Mouse (Mus musculus): Measurements from ENCODE around the gene Olfr1441. TPM values are rescaled to one million over a fixed set of nuclear protein-coding genes. Genes with fewer than 3 reads are reported as not detected.

Gene Olfr1441
- polyA plus RNA-seq (2015; fragmentation: Nextera tagmentation; extraction: Ambion mirVana): not detected in 2 replicates

GRCm38 (mm10) chr19:12417361-12417760, at the start of gene Olfr1441:
Olfr1441 (plus strand) TSS chr19:12417433.

DNA sequence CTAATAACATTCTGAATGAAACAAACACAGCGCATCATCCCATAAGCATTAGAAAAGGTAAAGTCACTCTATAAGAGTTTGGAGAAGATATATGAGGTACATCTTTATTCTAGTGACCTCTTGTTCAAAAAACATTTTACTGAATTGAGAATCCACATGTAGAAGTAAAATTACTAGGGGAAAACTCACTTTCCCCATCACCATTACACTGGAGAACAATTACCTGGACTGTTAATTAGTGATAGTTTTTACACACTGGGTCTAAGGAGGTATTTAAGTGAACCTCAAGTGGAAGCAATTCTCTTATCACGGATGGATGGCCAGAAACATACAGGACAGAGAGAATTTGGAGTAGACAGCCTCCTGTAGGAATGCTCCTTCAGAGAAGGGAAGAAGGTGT, 30.3 kb upstream of the Olfr1441 start, which contains the start of gene Olfr1440:
Olfr1440 (plus strand) TSS at position 301 of the 400 bp plus-strand sequence.

DNA sequence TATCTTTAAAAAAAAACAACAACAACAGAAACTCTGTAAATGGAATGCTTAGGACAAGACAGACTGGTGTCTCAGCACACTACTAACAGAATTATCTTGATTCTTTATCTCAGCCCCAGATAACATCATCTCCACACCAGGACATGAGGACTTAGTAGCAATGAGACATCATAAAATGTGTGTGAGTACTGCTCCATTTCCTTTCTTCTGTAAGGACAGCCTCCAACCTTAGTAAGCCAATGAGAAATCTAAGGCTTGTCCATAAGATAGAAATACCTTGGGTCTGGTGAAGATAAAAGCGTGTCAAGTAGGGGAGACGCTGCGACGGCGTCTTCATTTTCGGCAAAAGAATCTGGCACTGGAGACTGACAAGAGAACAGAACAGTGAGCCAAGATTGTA, 10.4 kb downstream of the Olfr1441 start, which contains the start of gene Pfpl:
Pfpl (plus strand) TSS at position 301 of the 400 bp plus-strand sequence.

GRCm38 (mm10) chr19:12460282-12461249, 43.3 kb downstream of the Olfr1441 start, which contains the start of gene Mpeg1:
Mpeg1 (plus strand) TSS chr19:12460779.

Other genes with a start within 250 kb of the Olfr1441 start
- gene Olfr1555-ps1, start 247.3 kb upstream of the Olfr1441 start, polyA plus RNA-seq (2015; fragmentation: Nextera tagmentation; extraction: Ambion mirVana): not detected in 2 replicates
- not detected in 2 replicates for gene Olfr1431, start 216.8 kb upstream of the Olfr1441 start, polyA plus RNA-seq (2015; fragmentation: Nextera tagmentation; extraction: Ambion mirVana)
- gene Olfr1432, start 184.8 kb upstream of the Olfr1441 start, polyA plus RNA-seq (2015; fragmentation: Nextera tagmentation; extraction: Ambion mirVana): not detected in 2 replicates
- gene Olfr262, start 175.8 kb upstream of the Olfr1441 start, polyA plus RNA-seq (2015; fragmentation: Nextera tagmentation; extraction: Ambion mirVana): not detected in 2 replicates
- gene Olfr235, start 156.4 kb upstream of the Olfr1441 start, polyA plus RNA-seq (2015; fragmentation: Nextera tagmentation; extraction: Ambion mirVana): not detected in 2 replicates
- gene Olfr1434, start 137.6 kb upstream of the Olfr1441 start, polyA plus RNA-seq (2015; fragmentation: Nextera tagmentation; extraction: Ambion mirVana): not detected in 2 replicates
- not detected in 2 replicates for gene Olfr1436, start 118.3 kb upstream of the Olfr1441 start, polyA plus RNA-seq (2015; fragmentation: Nextera tagmentation; extraction: Ambion mirVana)
- gene Olfr1437, start 92.3 kb upstream of the Olfr1441 start, polyA plus RNA-seq (2015; fragmentation: Nextera tagmentation; extraction: Ambion mirVana): not detected in 2 replicates
- not detected in 2 replicates for gene Olfr1438-ps1, start 81.5 kb upstream of the Olfr1441 start, polyA plus RNA-seq (2015; fragmentation: Nextera tagmentation; extraction: Ambion mirVana)
- not detected in 2 replicates for gene Olfr1440, start 30.2 kb upstream of the Olfr1441 start, polyA plus RNA-seq (2015; fragmentation: Nextera tagmentation; extraction: Ambion mirVana)
- not detected in 2 replicates for gene Pfpl, start 10.5 kb downstream of the Olfr1441 start, polyA plus RNA-seq (2015; fragmentation: Nextera tagmentation; extraction: Ambion mirVana)
- 0.71 and 1.6 TPM in 2 replicates for gene Mpeg1, start 43.3 kb downstream of the Olfr1441 start, polyA plus RNA-seq (2015; fragmentation: Nextera tagmentation; extraction: Ambion mirVana)
- gene Dtx4, start 84.0 kb downstream of the Olfr1441 start, polyA plus RNA-seq (2015; fragmentation: Nextera tagmentation; extraction: Ambion mirVana): 10.8 and 11.4 TPM in 2 replicates
- gene Fam111a, start 128.3 kb downstream of the Olfr1441 start, polyA plus RNA-seq (2015; fragmentation: Nextera tagmentation; extraction: Ambion mirVana): 12.3 and 15.4 TPM in 2 replicates
- gene Gm4952, start 182.5 kb downstream of the Olfr1441 start, polyA plus RNA-seq (2015; fragmentation: Nextera tagmentation; extraction: Ambion mirVana): 0.15 and 0.40 TPM in 2 replicates
- not detected in 2 replicates for gene Glyat, start 215.9 kb downstream of the Olfr1441 start, polyA plus RNA-seq (2015; fragmentation: Nextera tagmentation; extraction: Ambion mirVana)